Mouse (Mus musculus) thymus, adult 2 months (tissue): ENCODE measurements around the gene Ptpru.

Experiments
- CTCF ChIP-seq: fragments of 200-500 bp; IDR thresholded peaks from 2 replicates; pipeline ENCODE4 v1.5.1; 2012; ENCODE audit warnings: mild to moderate bottlenecking, control low read depth, low read length, moderate library complexity, borderline replicate concordance; ENCODE audit not compliant: control insufficient read depth, poor library complexity, insufficient read depth; ENCODE audit errors: extremely low read depth
- POLR2A ChIP-seq: fragments of 200-500 bp; IDR thresholded peaks from 2 replicates; pipeline ENCODE4 v1.6.1; 2012; ENCODE audit warnings: mild to moderate bottlenecking, low read length, control low read depth, moderate library complexity; ENCODE audit not compliant: control insufficient read depth, poor library complexity, insufficient read depth; ENCODE audit errors: extremely low read depth

GRCm38 (mm10) chr4:131813798-131814197 is 24.3 kb downstream of the Ptpru start:
- no peak for TF ChIP-seq CTCF
- no peak for TF ChIP-seq POLR2A
